Comparison of ENCODE assay signal across 10 mouse cellular contexts in the genomic region with DNA sequence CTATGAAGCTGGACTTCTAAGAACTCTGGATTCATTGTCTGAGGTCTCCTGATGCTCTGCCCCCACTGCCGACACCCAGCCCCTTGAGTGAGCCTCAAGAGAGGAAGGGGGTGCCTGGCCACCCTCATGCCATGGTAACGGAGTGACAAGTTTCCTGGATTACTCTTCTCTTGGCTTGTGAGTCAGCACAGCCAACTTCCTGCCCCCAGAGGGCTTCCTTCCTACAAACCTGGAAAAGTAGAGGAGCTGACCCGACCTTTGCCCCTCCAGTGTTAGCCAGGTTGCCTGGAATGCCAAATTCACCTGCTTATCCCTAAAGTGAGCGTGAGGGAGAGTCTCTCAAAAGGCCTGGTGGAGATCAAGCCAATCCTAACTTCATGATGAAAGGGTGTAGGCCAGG. TPM values are rescaled to one million over a fixed set of nuclear protein-coding genes. Genes with fewer than 3 reads are reported as not detected.
A peak's percentile ranks its signal among the peaks of the same experiment; 100 is the strongest.
DNase-seq lines count a peak whose midpoint lies in the region; ATAC-seq and TF ChIP-seq lines count a peak whose summit lies in the region.
"Had no signal": no experiment of that assay in that cellular context is flagged by ENCODE, and none has a peak within 500 bp of the region (broad histone marks: within the 10 kb centered on the region; RNA-seq: fewer than 3 reads in every experiment).

No protein-coding gene starts in this region.

- intact Hi-C loops in gastrocnemius, adult 2 months (cut with DNase I) = no loop called here
- intact Hi-C loops in gastrocnemius, postnatal 36 days (cut with DNase I) = loop anchor here (5.0 kb wide), 1 partner anchor 120 kb away; no protein-coding TSS in a partner anchor

- H3K27me3 ChIP-seq in liver, embryonic 12.5 days (replicated peaks) = no peaks in the 10 kb centered on the region
- no peaks in the 10 kb centered on the region for H3K27me3 ChIP-seq in myocyte (ENCODE audit: control insufficient read depth, insufficient read depth, insufficient read length)
- H3K27me3 ChIP-seq: hindbrain, embryonic 12.5 days had no signal

- no peak for TF ChIP-seq POLR2A in myocyte (IDR thresholded peaks at IDR 0.05; ENCODE audit: insufficient read length, low read depth)

- ATAC-seq in liver, embryonic 12.5 days = no peak
- ATAC-seq: forebrain, embryonic 16.5 days had no signal

- no peaks in the 10 kb centered on the region for H3K36me3 ChIP-seq in liver, embryonic 12.5 days
- no peaks in the 10 kb centered on the region for H3K36me3 ChIP-seq in myocyte (ENCODE audit: control insufficient read depth, insufficient read depth)
- H3K36me3 ChIP-seq: hindbrain, embryonic 12.5 days had no signal

- 42% methylated on average over 4 of the region's 4 CpGs for WGBS in liver, embryonic 12.5 days (ENCODE audit: insufficient replicate concordance)

- H3K79me2 ChIP-seq in myocyte (ENCODE audit: control insufficient read depth, insufficient read depth) = peaks cover 32% of the 10 kb centered on the region

- H3K4me2 ChIP-seq in liver, embryonic 12.5 days = peak overlapping the region; percentile 95
- peak overlapping the region; percentile 60 for H3K4me2 ChIP-seq in myocyte (ENCODE audit: low read depth)
- H3K4me2 ChIP-seq: hindbrain, embryonic 12.5 days had no signal

- H3K9ac ChIP-seq in liver, embryonic 12.5 days = no peak overlapping the region
- H3K9ac ChIP-seq: hindbrain, embryonic 12.5 days had no signal

- peak overlapping the region; percentile 98 for H3K27ac ChIP-seq in gastrocnemius, adult 2 months
- H3K27ac ChIP-seq in liver, embryonic 12.5 days = no peak overlapping the region
- H3K27ac ChIP-seq: hindbrain, embryonic 12.5 days had no signal

- no peak for TF ChIP-seq CTCF in gastrocnemius, adult 2 months (IDR thresholded peaks at IDR 0.05)

- H3K4me3 ChIP-seq in gastrocnemius, adult 2 months = peak overlapping the region; percentile 91
- H3K4me3 ChIP-seq in liver, embryonic 12.5 days = no peak overlapping the region
- no peak overlapping the region for H3K4me3 ChIP-seq in myocyte
- H3K4me3 ChIP-seq: hindbrain, embryonic 12.5 days had no signal

- no peak for DNase-seq in gastrocnemius, adult 2 months
- DNase-seq in gastrocnemius, postnatal 36 days = no peak
- peak; percentile 28 to 43 for DNase-seq in lung, adult 18-20 months
- no peak for DNase-seq in lung, postnatal 14 days
- no peak for DNase-seq in gastrocnemius, adult 8-10 months (ENCODE audit: low spot score in 2 of 2)
- no peak for DNase-seq in cerebellum, adult 9-11 months

- no peaks in the 10 kb centered on the region for H3K9me3 ChIP-seq in liver, embryonic 12.5 days (replicated peaks)
- H3K9me3 ChIP-seq: hindbrain, embryonic 12.5 days had no signal

- peaks cover 67% of the 10 kb centered on the region for H3K4me1 ChIP-seq in liver, embryonic 12.5 days

- H3ac ChIP-seq in myocyte (ENCODE audit: control insufficient read depth, insufficient read length) = no peak overlapping the region

TF ChIP-seq in myocyte, 11 proteins besides CTCF, POLR2A, EP300 and RAD21:
- TF ChIP-seq CEBPB (IDR thresholded peaks at IDR 0.05; ENCODE audit: insufficient read depth, poor library complexity, severe bottlenecking) (no peak), TCF3 (IDR thresholded peaks at IDR 0.05; ENCODE audit: insufficient read length, low read depth) (no peak), REST (IDR thresholded peaks at IDR 0.05; ENCODE audit: insufficient read depth, insufficient read length) (no peak), MYOD1 (IDR thresholded peaks at IDR 0.05; ENCODE audit: control insufficient read depth in 1 of 3, insufficient read length in 2 of 3, low read depth in 2 of 3) (no peak), SRF (IDR thresholded peaks at IDR 0.05; ENCODE audit: control insufficient read depth, insufficient read length, low read depth) (no peak), USF1 (IDR thresholded peaks at IDR 0.05; ENCODE audit: low read depth) (no peak)

RNA-seq across cellular contexts. Expression of a gene that starts 2.6 kb away (rescaled TPM):
- 10 to 100 TPM; 32.1 to 38.7 TPM for total RNA-seq in gastrocnemius, adult 2 months (2021)
- 10 to 100 TPM; 35.9 to 39.1 TPM for total RNA-seq in gastrocnemius, postnatal 36 days (2021)
- 11.6 and 11.9 TPM in 2 replicates for polyA plus RNA-seq in liver, embryonic 12.5 days (2016; fragmentation: Nextera tagmentation; extraction: Ambion mirVana)
- polyA plus RNA-seq in myocyte (2012; fragmentation: generic; extraction: Trizol) = 36.7 TPM
- total RNA-seq in gastrocnemius, adult 8-10 months (2022) = 10 to 100 TPM; 27.8 to 35.0 (median 29.8) TPM

RNA-seq across cellular contexts. Expression of a gene that starts 27.9 kb away (rescaled TPM):
- total RNA-seq in gastrocnemius, adult 2 months (2021) = 10 to 100 TPM; 11.5 to 13.3 TPM
- total RNA-seq in gastrocnemius, postnatal 36 days (2021) = 10 to 100 TPM; 10.0 to 11.2 TPM
- polyA plus RNA-seq in liver, embryonic 12.5 days (2016; fragmentation: Nextera tagmentation; extraction: Ambion mirVana) = 28.9 and 30.6 TPM in 2 replicates
- 10.1 TPM for polyA plus RNA-seq in myocyte (2012; fragmentation: generic; extraction: Trizol)
- total RNA-seq in gastrocnemius, adult 8-10 months (2022) = 10 to 100 TPM; 11.1 to 15.6 (median 13.1) TPM

RNA-seq across cellular contexts. Expression of a gene that starts 29.3 kb away (rescaled TPM):
- not detected for total RNA-seq in gastrocnemius, adult 2 months (2021)
- total RNA-seq in gastrocnemius, postnatal 36 days (2021) = not detected
- polyA plus RNA-seq in liver, embryonic 12.5 days (2016; fragmentation: Nextera tagmentation; extraction: Ambion mirVana) = not detected in 2 replicates
- not detected for polyA plus RNA-seq in myocyte (2012; fragmentation: generic; extraction: Trizol)
- total RNA-seq in gastrocnemius, adult 8-10 months (2022) = not detected
- polyA plus RNA-seq: forebrain, embryonic 16.5 days had no signal

RNA-seq across cellular contexts. Expression of a gene that starts 50.7 kb away (rescaled TPM):
- total RNA-seq in gastrocnemius, adult 2 months (2021) = 10 to 100 TPM; 19.2 to 23.2 TPM
- 10 to 100 TPM; 18.9 to 19.0 TPM for total RNA-seq in gastrocnemius, postnatal 36 days (2021)
- 28.2 and 30.3 TPM in 2 replicates for polyA plus RNA-seq in liver, embryonic 12.5 days (2016; fragmentation: Nextera tagmentation; extraction: Ambion mirVana)
- 41.3 TPM for polyA plus RNA-seq in myocyte (2012; fragmentation: generic; extraction: Trizol)
- 10 to 100 TPM; 15.7 to 18.3 (median 17.0) TPM for total RNA-seq in gastrocnemius, adult 8-10 months (2022)

Comparison
In these comparisons a context has a peak if more than half of its experiments do, and no peak if none do; other contexts are left out.
1. DNase-seq: peak in lung, adult 18-20 months (2 of 2); none in gastrocnemius, adult 2 months (single experiment), gastrocnemius, postnatal 36 days (0 of 2), lung, postnatal 14 days (single experiment), gastrocnemius, adult 8-10 months (0 of 2) and cerebellum, adult 9-11 months (single experiment).